Mouse (Mus musculus): Measurements from ENCODE around the gene Agps.

The Agps gene

GRCm38 (mm10) chr2:75831881-75832633, at the start of gene Agps:
TSS of gene Agps (plus strand) at chr2:75832177.
- in situ Hi-C loops (cut with MseI, MboI) = no loop called here

GRCm38 (mm10) chr2:75786075-75786474, 45.9 kb upstream of the Agps start:
- in situ Hi-C loops (cut with MseI, MboI) = loop anchor here (5.0 to 10.0 kb wide), 2 partner anchors 61 to 169 kb away; no protein-coding TSS in a partner anchor

DNA sequence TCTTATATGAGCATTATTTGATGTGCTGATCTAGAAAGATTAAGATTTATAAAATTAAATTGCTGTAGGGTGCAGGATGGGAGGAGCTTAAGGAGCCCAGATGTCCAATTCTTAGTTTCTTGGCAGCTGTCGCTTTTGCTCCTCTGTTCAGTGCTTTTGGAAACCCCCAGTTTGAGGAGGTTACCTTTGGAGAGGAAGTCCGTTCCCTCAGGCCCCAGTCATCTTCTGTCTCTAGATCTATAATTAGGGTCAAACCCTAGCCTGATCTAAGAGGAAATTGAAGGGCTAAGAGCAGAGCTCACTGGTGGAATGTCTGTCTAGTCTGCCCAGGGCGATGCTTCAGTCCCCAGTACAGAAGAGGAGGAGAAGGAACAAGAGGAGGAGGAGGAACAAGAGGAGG, 43.5 kb upstream of the Agps start:
- in situ Hi-C loops (cut with MseI, MboI) = loop anchor here (5.0 to 10.0 kb wide), 2 partner anchors 59 to 166 kb away; no protein-coding TSS in a partner anchor

- in situ Hi-C loops (cut with MseI, MboI) = loop anchor here (5.0 to 10.0 kb wide), 3 partner anchors 55 to 165 kb away; no protein-coding TSS in a partner anchor
These were observed 41.9 kb upstream of the Agps start for GRCm38 (mm10) chr2:75789959-75790523.

DNA sequence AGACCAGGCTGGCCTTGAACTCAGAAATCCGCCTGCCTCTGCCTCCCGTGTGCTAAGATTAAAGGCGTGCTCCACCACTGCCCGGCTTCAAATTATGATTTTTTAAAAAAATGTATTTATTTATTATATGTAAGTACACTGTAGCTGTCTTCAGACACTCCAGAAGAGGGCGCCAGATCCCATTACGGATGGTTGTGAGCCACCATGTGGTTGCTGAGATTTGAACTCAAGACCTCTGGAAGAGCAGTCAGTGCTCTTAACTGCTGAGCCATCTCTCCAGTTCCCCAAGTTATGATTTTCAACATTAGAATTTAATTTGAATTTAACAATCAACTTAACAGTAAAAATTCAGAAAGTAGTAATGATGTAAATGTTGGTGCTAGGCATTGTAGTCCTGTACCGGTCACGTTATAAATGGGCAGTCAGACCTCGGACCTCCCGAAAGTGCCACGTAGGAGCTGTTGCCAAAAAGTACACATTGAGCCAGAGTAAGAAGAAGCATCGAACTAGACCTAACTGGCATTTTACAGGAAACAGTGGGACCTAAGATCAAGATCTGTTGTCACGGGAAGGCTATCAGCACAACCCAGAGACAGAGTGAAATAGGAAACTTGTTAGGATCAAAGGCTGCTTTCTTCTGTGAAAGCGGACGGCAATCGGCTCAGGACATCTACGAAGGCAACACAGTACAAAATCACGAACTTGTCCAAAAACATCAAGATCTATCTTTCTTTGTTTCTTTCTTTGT, 40.2 kb upstream of the Agps start:
- in situ Hi-C loops (cut with MseI, MboI) = loop anchor here in 1 of 2 experiments (10.0 kb wide), 1 partner anchor 53 kb away; no protein-coding TSS in a partner anchor

- in situ Hi-C loops (cut with MseI, MboI) = loop anchor here in 1 of 2 experiments (10.0 kb wide), 1 partner anchor 52 kb away; no protein-coding TSS in a partner anchor
These were observed 39.4 kb upstream of the Agps start for GRCm38 (mm10) chr2:75792377-75793203.

GRCm38 (mm10) chr2:75796181-75796580, 35.8 kb upstream of the Agps start:
- in situ Hi-C loops (cut with MseI, MboI) = loop anchor here in 1 of 2 experiments (10.0 kb wide), 1 partner anchor 49 kb away; no protein-coding TSS in a partner anchor

DNA sequence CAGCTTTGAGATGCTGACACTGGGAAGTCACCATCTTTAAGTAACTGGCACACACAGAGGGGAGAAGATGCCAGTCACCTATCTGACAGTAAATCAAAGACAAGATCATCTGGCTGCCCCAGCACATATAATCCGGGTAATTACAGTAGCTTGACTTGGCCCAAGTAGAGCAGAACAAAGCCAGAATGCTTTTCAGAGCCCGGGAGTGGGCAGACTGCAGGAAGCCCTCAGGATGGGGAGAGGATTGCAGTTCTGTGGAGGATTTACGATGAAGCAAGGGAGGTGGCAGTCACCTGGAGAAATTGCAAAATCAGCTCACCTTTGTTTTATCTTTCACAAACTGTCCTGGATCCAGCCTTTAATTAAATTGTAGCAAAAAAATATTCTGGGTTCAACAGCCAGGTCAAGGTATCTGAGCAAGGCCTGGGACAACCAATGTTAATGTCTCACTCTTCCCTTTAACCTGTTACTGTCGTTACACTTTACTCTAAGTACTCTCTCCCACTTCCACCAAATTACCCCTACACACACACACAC, 33.5 kb upstream of the Agps start:
- in situ Hi-C loops (cut with MseI, MboI) = loop anchor here in 1 of 2 experiments (10.0 kb wide), 1 partner anchor 46 kb away; no protein-coding TSS in a partner anchor

GRCm38 (mm10) chr2:75805767-75806166, 26.2 kb upstream of the Agps start:
- in situ Hi-C loops (cut with MseI, MboI) = no loop called here

- in situ Hi-C loops (cut with MseI, MboI) = no loop called here
These were observed 25.1 kb upstream of the Agps start for GRCm38 (mm10) chr2:75806891-75807290.

DNA sequence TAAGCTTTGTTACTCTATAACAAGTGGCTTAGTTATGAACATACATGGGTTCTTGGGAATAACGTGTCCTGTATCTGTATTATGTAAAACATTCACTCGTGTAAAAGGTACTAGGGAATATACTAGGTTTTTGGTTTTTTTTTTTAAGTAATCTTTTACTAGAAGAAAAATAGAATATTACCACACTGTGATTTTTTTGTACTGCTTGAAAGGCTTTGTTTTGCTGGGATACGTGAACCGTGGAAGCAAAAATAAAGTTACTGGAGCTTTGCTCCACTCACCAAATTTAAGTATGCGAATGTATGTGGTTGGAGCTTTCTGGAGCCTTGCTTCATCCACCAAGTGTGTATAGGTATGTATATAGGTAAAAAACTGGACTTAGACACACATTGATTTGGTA, 24.5 kb upstream of the Agps start:
- in situ Hi-C loops (cut with MseI, MboI) = no loop called here

DNA sequence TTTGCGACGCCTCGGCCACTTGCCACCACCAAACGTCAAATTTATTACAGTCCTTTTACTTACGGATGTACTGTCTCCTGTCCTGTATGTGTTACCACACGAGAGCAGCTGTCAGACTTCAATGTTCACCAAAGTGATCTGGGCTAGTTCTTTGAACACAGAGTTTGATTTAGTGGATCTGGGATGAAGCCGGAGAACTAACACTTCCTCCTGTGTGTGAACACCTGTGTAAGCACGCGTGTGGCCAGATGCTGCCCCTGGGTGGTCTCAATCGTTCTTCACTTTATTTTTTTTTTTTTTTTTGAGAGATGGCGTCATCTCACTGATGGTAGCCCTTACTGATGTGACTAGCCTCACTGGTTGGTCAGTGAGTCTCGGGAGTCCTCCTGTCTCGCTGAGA, 17.1 kb upstream of the Agps start:
- in situ Hi-C loops (cut with MseI, MboI) = no loop called here

DNA sequence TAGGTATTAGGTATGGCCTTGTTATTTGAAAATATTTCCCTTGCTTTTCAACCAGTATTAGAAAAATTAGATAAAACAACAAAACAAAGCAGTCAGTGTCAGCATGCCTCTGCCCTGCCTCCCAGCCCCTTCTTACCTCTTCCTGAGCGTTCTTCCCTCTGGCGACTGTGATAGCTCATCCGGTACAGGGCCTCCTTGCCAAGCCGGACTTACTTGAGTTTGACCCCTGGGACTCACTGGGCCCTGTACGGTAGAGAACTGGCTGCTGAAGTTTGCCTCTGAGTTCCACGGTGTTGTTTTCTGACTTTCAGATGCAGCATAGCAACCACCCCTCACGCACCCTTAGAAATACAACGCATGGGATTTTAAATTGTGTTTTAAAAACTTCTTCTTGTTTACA, 16.5 kb upstream of the Agps start:
- in situ Hi-C loops (cut with MseI, MboI) = no loop called here

GRCm38 (mm10) chr2:75816673-75817072, 15.3 kb upstream of the Agps start:
- in situ Hi-C loops (cut with MseI, MboI) = no loop called here

DNA sequence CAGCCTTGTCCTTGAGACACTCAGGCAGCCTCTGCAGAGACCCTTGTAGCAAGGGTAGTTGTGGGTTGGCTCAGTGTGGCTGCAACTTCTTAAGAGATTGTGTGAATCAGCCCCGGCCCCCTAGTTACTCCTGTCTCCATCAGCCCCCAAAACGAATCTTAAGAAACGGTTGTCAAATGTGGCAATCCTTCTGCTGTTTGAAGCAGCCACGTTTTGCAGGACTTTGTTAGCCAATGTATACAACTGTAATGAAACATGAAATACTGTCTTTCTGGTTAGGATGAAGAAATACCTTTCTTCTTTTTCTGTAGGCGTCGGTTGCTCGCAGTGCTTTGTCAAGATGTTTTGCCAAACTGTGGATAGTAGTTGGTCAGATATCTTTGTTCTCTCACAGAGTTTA, 13.3 kb upstream of the Agps start:
- in situ Hi-C loops (cut with MseI, MboI) = no loop called here

DNA sequence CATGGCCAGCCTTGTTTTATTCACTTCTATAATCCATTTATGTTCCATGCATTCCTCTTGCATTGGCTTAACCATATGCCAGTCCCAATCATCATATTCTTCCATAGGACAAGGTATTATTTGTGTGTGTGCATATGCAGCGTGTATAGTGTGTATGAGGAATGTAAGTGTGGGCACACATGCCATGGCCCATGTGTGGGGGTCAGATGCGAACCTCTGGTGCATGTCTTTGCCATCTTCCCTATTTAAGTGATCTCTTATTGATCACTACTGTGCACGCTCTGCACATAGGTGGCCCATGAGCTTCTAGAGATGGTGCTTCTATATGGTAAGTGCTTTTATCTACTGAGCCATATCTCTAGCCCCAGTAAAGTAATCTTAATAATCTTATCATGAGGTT, 12.2 kb upstream of the Agps start:
- in situ Hi-C loops (cut with MseI, MboI) = no loop called here

GRCm38 (mm10) chr2:75821971-75822751, 9.8 kb upstream of the Agps start:
- in situ Hi-C loops (cut with MseI, MboI) = no loop called here

GRCm38 (mm10) chr2:75823736-75824135, 8.2 kb upstream of the Agps start:
- in situ Hi-C loops (cut with MseI, MboI) = no loop called here

DNA sequence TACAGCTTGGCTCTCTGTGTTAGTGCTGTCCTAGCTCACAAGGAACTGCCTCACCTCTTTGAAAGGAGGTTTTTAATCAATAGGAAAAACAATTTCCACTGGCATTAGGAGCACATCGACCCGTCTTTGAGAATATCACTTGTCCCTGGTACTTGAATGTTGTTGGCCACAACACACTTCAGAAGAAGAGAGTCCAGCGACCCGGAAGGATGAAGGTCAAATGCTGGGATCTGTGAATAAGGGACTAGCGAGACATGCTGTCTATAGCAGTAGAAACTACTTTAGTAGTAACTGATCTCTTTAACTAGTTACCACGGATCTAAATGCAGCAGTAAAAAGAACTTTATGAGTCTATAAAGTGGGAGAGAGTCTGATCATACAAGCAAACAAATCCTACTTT, 7.8 kb upstream of the Agps start:
- in situ Hi-C loops (cut with MseI, MboI) = no loop called here

GRCm38 (mm10) chr2:75824846-75825245, 7.1 kb upstream of the Agps start:
- in situ Hi-C loops (cut with MseI, MboI) = no loop called here
